Mouse (Mus musculus) testis, adult 2 months (tissue): Measurements from ENCODE around the gene Rnf39. TPM values are rescaled to one million over a fixed set of nuclear protein-coding genes. Genes with fewer than 3 reads are reported as not detected.

Source experiments
- H3K27ac ChIP-seq: fragments of 200-500 bp; 2 replicates; pipeline ENCODE4 v1.5.1; 2012; ENCODE audit warnings: low read depth, low read length; ENCODE audit not compliant: control insufficient read depth, insufficient read depth
- H3K27me3 ChIP-seq: fragments of 200-500 bp; 2 replicates; pipeline ENCODE4 v1.6.1; 2012; ENCODE audit warnings: mild to moderate bottlenecking, low read length, moderate library complexity; ENCODE audit not compliant: control insufficient read depth, insufficient read depth
- H3K36me3 ChIP-seq: fragments of 200-500 bp; 2 replicates; pipeline ENCODE4 v1.6.1; 2012; ENCODE audit warnings: mild to moderate bottlenecking, low read length; ENCODE audit not compliant: control insufficient read depth, insufficient read depth
- H3K4me1 ChIP-seq: fragments of 200-500 bp; 2 replicates; pipeline ENCODE4 v1.6.1; 2012; ENCODE audit warnings: low read length; ENCODE audit not compliant: control insufficient read depth, insufficient read depth
- H3K4me3 ChIP-seq: fragments of 200-500 bp; 2 replicates; pipeline ENCODE4 v1.5.1; 2012; ENCODE audit warnings: low read depth, mild to moderate bottlenecking, low read length, moderate library complexity, mixed read lengths; ENCODE audit not compliant: control insufficient read depth
- CTCF ChIP-seq: fragments of 200-500 bp; IDR thresholded peaks from 2 replicates; pipeline ENCODE4 v1.5.1; 2012; ENCODE audit warnings: low read depth, mild to moderate bottlenecking, inconsistent platforms, low read length, moderate library complexity; ENCODE audit not compliant: control insufficient read depth, insufficient read depth, insufficient replicate concordance
- POLR2A ChIP-seq: fragments of 200-500 bp; IDR thresholded peaks from 2 replicates; pipeline ENCODE4 v1.6.1; 2012; ENCODE audit warnings: low read depth, mild to moderate bottlenecking, inconsistent platforms, low read length, moderate library complexity; ENCODE audit not compliant: control insufficient read depth
- polyA plus RNA-seq: library from polyadenylated mRNA; depleted of rRNA; stranded (reverse); fragments of >200 nt; gene quantifications from 2 replicates; pipeline ENCODE4 v1.2.3, GENCODE M21; 2012

The Rnf39 gene
- polyA plus RNA-seq, 1 experiment: 0.32 TPM

- Histone ChIP-seq H3K27ac (no peak overlapping the region), H3K27me3 (no peaks in the 10 kb centered on the region), H3K4me1 (peaks cover 7% of the 10 kb centered on the region), H3K4me3 (no peak overlapping the region), H3K36me3 (no peaks in the 10 kb centered on the region)
- TF ChIP-seq POLR2A (no peak), CTCF (no peak)
Observed at GRCm38 (mm10) chr17:36922715-36923114, 20.0 kb upstream of the Rnf39 start.

GRCm38 (mm10) chr17:36923491-36923890 lies 19.2 kb upstream of the Rnf39 start:
- TF ChIP-seq CTCF: no peak
- TF ChIP-seq POLR2A: no peak
- Histone ChIP-seq H3K27me3 (no peaks in the 10 kb centered on the region), H3K4me1 (peaks cover 7% of the 10 kb centered on the region), H3K4me3 (peak overlapping the region; percentile 51), H3K36me3 (no peaks in the 10 kb centered on the region), H3K27ac (no peak overlapping the region)

GRCm38 (mm10) chr17:36927496-36928120 lies 15.1 kb upstream of the Rnf39 start:
- peaks cover 3% of the 10 kb centered on the region for H3K4me1 ChIP-seq
- no peaks in the 10 kb centered on the region for H3K36me3 ChIP-seq
- TF ChIP-seq POLR2A (no peak), CTCF (no peak)
- no peak overlapping the region for H3K27ac ChIP-seq
- H3K4me3 ChIP-seq: no peak overlapping the region
- no peaks in the 10 kb centered on the region for H3K27me3 ChIP-seq

- Histone ChIP-seq H3K4me1 (no peaks in the 10 kb centered on the region), H3K27me3 (no peaks in the 10 kb centered on the region), H3K27ac (no peak overlapping the region), H3K36me3 (no peaks in the 10 kb centered on the region), H3K4me3 (no peak overlapping the region)
- no peak for TF ChIP-seq CTCF
Observed at GRCm38 (mm10) chr17:36929236-36929932, 13.3 kb upstream of the Rnf39 start.

GRCm38 (mm10) chr17:36930233-36930632 lies 12.5 kb upstream of the Rnf39 start:
- Histone ChIP-seq H3K36me3 (no peaks in the 10 kb centered on the region), H3K4me1 (no peaks in the 10 kb centered on the region), H3K4me3 (no peak overlapping the region), H3K27ac (no peak overlapping the region), H3K27me3 (no peaks in the 10 kb centered on the region)
- no peak for TF ChIP-seq CTCF
- no peak for TF ChIP-seq POLR2A

- TF ChIP-seq CTCF (no peak), POLR2A (no peak)
Observed at GRCm38 (mm10) chr17:36931130-36931529, 11.6 kb upstream of the Rnf39 start.

GRCm38 (mm10) chr17:36931806-36932205 lies 10.9 kb upstream of the Rnf39 start:
- TF ChIP-seq CTCF (no peak), POLR2A (no peak)
- H3K4me1 ChIP-seq: no peaks in the 10 kb centered on the region
- H3K27me3 ChIP-seq: no peaks in the 10 kb centered on the region
- no peaks in the 10 kb centered on the region for H3K36me3 ChIP-seq
- H3K4me3 ChIP-seq: no peak overlapping the region
- no peak overlapping the region for H3K27ac ChIP-seq

More at GRCm38 (mm10) chr17:36931130-36931529, 11.6 kb upstream of the Rnf39 start:
- Histone ChIP-seq H3K4me3 (no peak overlapping the region), H3K36me3 (no peaks in the 10 kb centered on the region), H3K27me3 (no peaks in the 10 kb centered on the region), H3K27ac (no peak overlapping the region), H3K4me1 (no peaks in the 10 kb centered on the region)

GRCm38 (mm10) chr17:36938056-36938455 lies 4.7 kb upstream of the Rnf39 start:
- no peak overlapping the region for H3K27ac ChIP-seq
- no peak for TF ChIP-seq POLR2A
- TF ChIP-seq CTCF: no peak
- H3K27me3 ChIP-seq: no peaks in the 10 kb centered on the region
- H3K36me3 ChIP-seq: no peaks in the 10 kb centered on the region
- H3K4me3 ChIP-seq: no peak overlapping the region
- peaks cover 8% of the 10 kb centered on the region for H3K4me1 ChIP-seq
